Mouse (Mus musculus) myocyte (in vitro differentiated cells): ENCODE results near the gene Lrrc75a.

Source experiments
- CEBPB ChIP-seq: IDR thresholded peaks from 2 replicates; pipeline ENCODE4 v1.6.1; 2011; ENCODE audit warnings: mild to moderate bottlenecking, moderate library complexity; ENCODE audit not compliant: poor library complexity, insufficient read depth, severe bottlenecking
- E2F4 ChIP-seq: IDR thresholded peaks from one replicate; pipeline ENCODE4 v1.6.1; 2011; ENCODE audit warnings: mild to moderate bottlenecking, control low read depth, moderate library complexity; ENCODE audit not compliant: insufficient read depth
- MAX ChIP-seq: IDR thresholded peaks from one replicate; pipeline ENCODE4 v1.6.1; 2011; ENCODE audit warnings: low read depth, mild to moderate bottlenecking, control low read depth
- MYOG ChIP-seq, 3 experiments: IDR thresholded peaks; one replicate each; pipeline ENCODE4 v1.6.1; 2011; ENCODE audit warnings: control low read depth in 2 of 3, low read depth in 2 of 3, mild to moderate bottlenecking in 2 of 3; ENCODE audit not compliant: insufficient read length in 2 of 3, control insufficient read depth in 1 of 3, insufficient read depth in 1 of 3
- POLR2A ChIP-seq: IDR thresholded peaks from one replicate; pipeline ENCODE4 v1.6.1; 2011; ENCODE audit warnings: low read depth, mild to moderate bottlenecking, control low read depth, moderate library complexity; ENCODE audit not compliant: insufficient read length
- REST ChIP-seq: IDR thresholded peaks from one replicate; pipeline ENCODE4 v1.6.1; 2011; ENCODE audit warnings: mild to moderate bottlenecking, control low read depth, moderate library complexity; ENCODE audit not compliant: insufficient read depth, insufficient read length
- TCF3 ChIP-seq: IDR thresholded peaks from one replicate; pipeline ENCODE4 v1.6.1; 2011; ENCODE audit warnings: low read depth, control low read depth; ENCODE audit not compliant: insufficient read length
- USF1 ChIP-seq: IDR thresholded peaks from one replicate; pipeline ENCODE4 v1.6.1; 2011; ENCODE audit warnings: low read depth, mild to moderate bottlenecking, control low read depth, moderate library complexity

DNA sequence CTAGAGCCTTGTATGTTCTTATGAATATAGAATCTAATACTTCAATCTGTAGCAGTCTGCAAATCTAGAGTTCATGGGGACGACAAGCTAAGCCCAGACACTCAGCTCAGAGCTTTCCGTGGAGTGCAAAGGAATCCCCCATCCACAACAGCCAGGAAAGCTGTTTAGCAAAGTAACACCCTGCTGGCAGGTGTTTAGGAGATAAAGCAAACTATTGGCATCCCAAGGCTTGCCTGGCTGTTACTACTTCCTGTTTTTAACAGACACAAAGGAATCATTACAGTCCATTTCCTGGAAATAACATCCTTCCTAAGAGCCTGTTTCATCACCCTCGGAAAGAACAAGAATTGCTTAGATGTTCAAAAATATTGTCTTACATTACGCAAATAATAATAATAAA is 12.6 kb upstream of the Lrrc75a start:
- no peak for TF ChIP-seq POLR2A
- no peak for TF ChIP-seq CEBPB
- no peak for TF ChIP-seq MYOG (IDR thresholded peaks at IDR 0.05; ENCODE audit: control insufficient read depth in 1 of 3, insufficient read depth in 1 of 3, insufficient read length in 2 of 3, low read depth in 2 of 3)
- no peak for TF ChIP-seq USF1
- TF ChIP-seq MAX, result no peak
- no peak for TF ChIP-seq REST
- no peak for TF ChIP-seq TCF3
- no peak for TF ChIP-seq E2F4
